Mouse (Mus musculus): ENCODE results near the gene Gata1. TPM values are rescaled to one million over a fixed set of nuclear protein-coding genes. Genes with fewer than 3 reads are reported as not detected.
"Not testable (repeated sequence)": the region's sequence is repeated elsewhere in the genome, so short reads cannot be mapped to it uniquely, and the experiment has no call there.

The Gata1 gene
- total and polyA plus RNA-seq, 2 experiments from 2014 or later, result 0.20 TPM; not detected in 1

DNA sequence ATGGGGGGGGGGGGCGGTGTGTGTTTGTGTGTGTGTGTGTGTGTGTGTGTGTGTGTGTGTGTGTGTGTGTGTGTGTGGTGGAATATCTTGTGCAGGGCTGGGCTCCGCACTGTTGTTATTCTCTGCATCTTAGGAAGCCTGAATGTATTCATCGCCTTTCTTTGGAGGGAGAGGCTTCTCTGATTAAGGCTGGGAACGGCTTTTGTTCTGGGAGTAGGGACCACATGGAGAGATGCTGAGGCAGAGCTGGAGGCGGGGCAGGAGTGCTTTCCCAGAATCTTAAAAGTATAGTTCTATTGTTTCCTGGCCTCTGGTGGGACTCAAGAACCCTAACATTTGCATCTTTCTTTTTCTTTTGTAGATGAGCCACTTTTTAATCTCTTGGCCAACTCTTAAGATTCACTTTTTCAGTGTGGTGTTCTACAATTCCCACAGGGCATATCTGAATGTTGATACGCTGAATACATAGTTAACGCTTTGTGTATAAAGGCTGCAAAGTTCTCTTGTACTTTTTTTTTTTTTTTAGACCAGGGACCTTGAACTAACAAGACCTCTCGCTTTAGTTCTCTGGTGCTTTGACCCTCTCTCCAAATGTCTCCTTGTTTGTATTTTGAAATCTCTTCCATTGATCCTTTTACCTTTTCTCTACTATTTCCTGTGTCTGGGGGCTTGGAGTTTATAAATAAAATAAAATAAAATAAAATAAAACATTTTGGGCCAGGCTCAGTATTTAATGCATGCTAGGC lies 35.9 kb upstream of the Gata1 start:
- ATAC-seq (ENCODE audit: insufficient read depth, low read depth), result no peak
- no peaks in the 10 kb centered on the region for H3K4me1 ChIP-seq (ENCODE audit: control insufficient read depth, insufficient read depth)

DNA sequence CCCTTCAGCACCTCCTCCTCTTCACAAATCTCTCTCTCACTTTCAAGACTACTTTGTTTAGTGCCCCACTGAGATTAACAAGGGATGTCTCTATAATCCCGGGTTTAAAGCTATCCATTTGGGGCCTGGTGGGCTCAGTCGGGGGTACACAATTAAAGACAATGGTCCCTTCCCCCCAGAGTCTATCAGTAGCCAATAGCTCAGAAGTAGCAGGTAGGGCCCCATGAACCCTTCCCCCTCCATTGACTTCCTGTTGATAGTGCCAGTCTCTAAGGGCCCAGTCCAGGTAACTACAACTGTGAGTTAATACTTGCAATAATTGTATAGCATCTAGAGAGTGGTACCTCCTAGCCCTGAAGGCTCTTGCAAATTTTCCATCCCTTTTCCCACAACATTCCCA lies 35.3 kb upstream of the Gata1 start:
- Histone ChIP-seq H3K4me1 (ENCODE audit: control insufficient read depth, insufficient read depth) (no peaks in the 10 kb centered on the region), H3K4me3 (ENCODE audit: low read depth, low read length) (no peak overlapping the region), H3K9ac (replicated peaks; ENCODE audit: low read depth, low read length) (no peak overlapping the region), H3K27me3 (ENCODE audit: control insufficient read depth, insufficient read depth, low read length) (no peaks in the 10 kb centered on the region), H3K4me2 (ENCODE audit: low read depth, low read length) (no peak overlapping the region), H3K27ac (ENCODE audit: low read depth) (no peak overlapping the region), H3K9me3 (replicated peaks; ENCODE audit: control insufficient read depth, low read length) (no peaks in the 10 kb centered on the region), H3K36me3 (replicated peaks; ENCODE audit: control insufficient read depth, insufficient read depth, low read length) (no peaks in the 10 kb centered on the region)
- WGBS, result 27% methylated on average over 2 of the region's 2 CpGs
- no peak for ATAC-seq (ENCODE audit: insufficient read depth, low read depth)
- no peak for DNase-seq (ENCODE audit: low spot score)
- TF ChIP-seq EP300 (IDR thresholded peaks at IDR 0.05; ENCODE audit: low read depth), result no peak
- TF ChIP-seq CTCF (IDR thresholded peaks at IDR 0.05; ENCODE audit: low read depth), result no peak

More for the DNA sequence above, 35.9 kb upstream of the Gata1 start:
- no peak overlapping the region for H3K27ac ChIP-seq (ENCODE audit: low read depth)
- no peak overlapping the region for H3K4me2 ChIP-seq (ENCODE audit: low read depth, low read length)
- no peak for DNase-seq (ENCODE audit: low spot score)
- no peaks in the 10 kb centered on the region for H3K36me3 ChIP-seq (replicated peaks; ENCODE audit: control insufficient read depth, insufficient read depth, low read length)
- H3K9me3 ChIP-seq (replicated peaks; ENCODE audit: control insufficient read depth, low read length), result no peaks in the 10 kb centered on the region
- WGBS, result 50% methylated on average over 7 of the region's 8 CpGs
- TF ChIP-seq CTCF (IDR thresholded peaks at IDR 0.05; ENCODE audit: low read depth), result no peak
- no peak for TF ChIP-seq EP300 (IDR thresholded peaks at IDR 0.05; ENCODE audit: low read depth)
- H3K4me3 ChIP-seq (ENCODE audit: low read depth, low read length), result no peak overlapping the region
- H3K27me3 ChIP-seq (ENCODE audit: control insufficient read depth, insufficient read depth, low read length), result no peaks in the 10 kb centered on the region
- H3K9ac ChIP-seq (replicated peaks; ENCODE audit: low read depth, low read length), result no peak overlapping the region

DNA sequence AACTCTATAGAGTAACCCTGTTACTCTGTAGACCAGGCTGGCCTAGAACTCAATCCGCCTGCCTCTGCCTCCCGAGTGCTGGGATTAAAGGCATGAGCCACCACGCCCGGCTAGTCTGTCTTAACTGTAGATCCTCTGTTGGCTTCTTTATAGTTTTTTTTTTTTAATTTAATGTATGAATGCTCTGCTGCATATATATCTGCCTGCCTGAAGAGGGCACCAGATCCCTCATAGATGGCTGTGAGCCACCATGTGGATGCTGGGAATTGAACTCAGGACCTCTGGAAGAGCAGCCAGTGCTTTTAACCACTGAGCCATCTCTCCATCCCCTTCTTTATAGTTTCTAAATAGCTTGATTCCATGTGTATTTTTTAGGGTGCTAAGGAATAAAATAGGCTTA lies 31.5 kb upstream of the Gata1 start:
- H3K36me3 ChIP-seq (replicated peaks; ENCODE audit: control insufficient read depth, insufficient read depth, low read length); H3K27me3 ChIP-seq (ENCODE audit: control insufficient read depth, insufficient read depth, low read length); H3K27ac ChIP-seq (ENCODE audit: low read depth); H3K4me3 ChIP-seq (ENCODE audit: low read depth, low read length); H3K4me2 ChIP-seq (ENCODE audit: low read depth, low read length); H3K9ac ChIP-seq (replicated peaks; ENCODE audit: low read depth, low read length); H3K9me3 ChIP-seq (replicated peaks; ENCODE audit: control insufficient read depth, low read length); H3K4me1 ChIP-seq (ENCODE audit: control insufficient read depth, insufficient read depth); ATAC-seq (ENCODE audit: insufficient read depth, low read depth); DNase-seq (ENCODE audit: low spot score): not testable (repeated sequence)
- 83% methylated on average over 4 of the region's 4 CpGs for WGBS

DNA sequence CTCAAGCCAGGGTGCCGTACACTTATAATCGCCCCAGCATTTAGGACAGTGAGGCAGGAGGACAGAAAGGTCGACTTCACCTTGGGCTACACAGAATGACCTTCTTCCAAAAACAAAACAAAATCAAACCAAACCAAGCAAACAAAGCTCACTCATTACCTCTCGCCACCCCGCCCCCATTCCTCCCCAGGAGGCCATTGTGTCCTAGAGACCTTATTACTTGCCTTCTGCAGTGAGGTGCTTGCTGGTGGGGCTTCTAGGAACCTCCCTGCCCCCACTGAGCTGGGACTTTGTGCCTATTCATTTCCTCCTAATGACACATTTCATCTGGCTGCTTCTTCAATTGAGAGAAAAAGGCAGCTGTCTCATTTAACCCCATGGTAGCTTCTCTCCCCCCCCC lies 30.7 kb upstream of the Gata1 start:
- H3K9ac ChIP-seq (replicated peaks; ENCODE audit: low read depth, low read length), result no peak overlapping the region
- H3K27me3 ChIP-seq (ENCODE audit: control insufficient read depth, insufficient read depth, low read length), result no peaks in the 10 kb centered on the region
- no peak overlapping the region for H3K4me3 ChIP-seq (ENCODE audit: low read depth, low read length)
- H3K27ac ChIP-seq (ENCODE audit: low read depth), result no peak overlapping the region
- ATAC-seq (ENCODE audit: insufficient read depth, low read depth) (no peak), DNase-seq (ENCODE audit: low spot score) (no peak)
- H3K36me3 ChIP-seq (replicated peaks; ENCODE audit: control insufficient read depth, insufficient read depth, low read length), result no peaks in the 10 kb centered on the region
- no peak overlapping the region for H3K4me2 ChIP-seq (ENCODE audit: low read depth, low read length)
- no peaks in the 10 kb centered on the region for H3K4me1 ChIP-seq (ENCODE audit: control insufficient read depth, insufficient read depth)
- no peaks in the 10 kb centered on the region for H3K9me3 ChIP-seq (replicated peaks; ENCODE audit: control insufficient read depth, low read length)
- 44% methylated on average over 5 of the region's 5 CpGs for WGBS
- TF ChIP-seq EP300 (IDR thresholded peaks at IDR 0.05; ENCODE audit: low read depth), result no peak
- TF ChIP-seq CTCF (IDR thresholded peaks at IDR 0.05; ENCODE audit: low read depth), result no peak

DNA sequence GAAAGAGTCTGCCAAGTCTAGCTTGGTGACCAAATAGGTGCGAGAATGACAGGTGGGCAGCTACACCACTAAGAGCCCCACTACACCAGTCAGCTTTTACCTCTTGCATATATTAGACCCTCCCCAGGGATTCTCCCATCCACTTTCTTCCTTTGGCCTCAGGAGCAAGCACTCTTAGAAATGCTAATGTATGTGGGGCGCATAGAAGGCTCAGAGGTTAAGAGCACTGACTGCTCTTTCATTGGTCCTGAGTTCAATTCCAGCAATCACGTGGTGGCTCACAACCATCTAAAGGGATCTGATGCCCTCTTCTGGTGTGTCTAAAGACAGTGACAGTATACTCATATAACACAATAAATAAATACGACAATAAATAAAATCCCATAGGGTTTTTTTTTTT lies 25.1 kb upstream of the Gata1 start:
- no peak for DNase-seq (ENCODE audit: low spot score)
- no peak for TF ChIP-seq CTCF (IDR thresholded peaks at IDR 0.05; ENCODE audit: low read depth)
- no peak for TF ChIP-seq EP300 (IDR thresholded peaks at IDR 0.05; ENCODE audit: low read depth)
- 59% methylated on average over 4 of the region's 4 CpGs for WGBS

DNA sequence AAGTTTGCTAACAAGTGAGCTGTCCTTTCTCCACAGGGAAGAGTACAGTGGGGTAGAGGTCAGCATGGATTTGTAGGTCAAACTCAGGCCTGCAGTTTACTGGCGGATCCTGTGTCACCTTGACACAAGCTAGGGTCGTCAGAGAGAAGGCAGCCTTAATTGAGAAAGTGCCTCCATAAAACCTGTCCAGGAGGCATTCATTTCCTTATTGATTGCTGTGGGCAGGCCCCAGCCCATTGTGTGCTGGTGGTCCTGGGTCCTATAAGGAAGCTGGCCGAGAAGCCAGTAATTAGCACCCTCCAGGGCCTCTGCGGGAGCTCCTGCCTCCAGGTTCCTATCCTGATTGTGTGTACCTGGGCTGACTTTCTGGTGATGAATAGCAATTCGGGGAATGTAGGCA lies 24.1 kb upstream of the Gata1 start:
- Histone ChIP-seq H3K4me2 (ENCODE audit: low read depth, low read length) (no peak overlapping the region), H3K27ac (ENCODE audit: low read depth) (no peak overlapping the region), H3K27me3 (ENCODE audit: control insufficient read depth, insufficient read depth, low read length) (no peaks in the 10 kb centered on the region), H3K4me3 (ENCODE audit: low read depth, low read length) (no peak overlapping the region), H3K4me1 (ENCODE audit: control insufficient read depth, insufficient read depth) (no peaks in the 10 kb centered on the region), H3K9ac (replicated peaks; ENCODE audit: low read depth, low read length) (no peak overlapping the region), H3K9me3 (replicated peaks; ENCODE audit: control insufficient read depth, low read length) (no peaks in the 10 kb centered on the region), H3K36me3 (replicated peaks; ENCODE audit: control insufficient read depth, insufficient read depth, low read length) (no peaks in the 10 kb centered on the region)
- WGBS, result 36% methylated on average over 5 of the region's 5 CpGs
- TF ChIP-seq EP300 (IDR thresholded peaks at IDR 0.05; ENCODE audit: low read depth), result no peak
- no peak for TF ChIP-seq CTCF (IDR thresholded peaks at IDR 0.05; ENCODE audit: low read depth)
- DNase-seq (ENCODE audit: low spot score) (no peak), ATAC-seq (ENCODE audit: insufficient read depth, low read depth) (no peak)

More for the DNA sequence above, 25.1 kb upstream of the Gata1 start:
- ATAC-seq (ENCODE audit: insufficient read depth, low read depth), result no peak
- Histone ChIP-seq H3K27ac (ENCODE audit: low read depth) (no peak overlapping the region), H3K4me1 (ENCODE audit: control insufficient read depth, insufficient read depth) (no peaks in the 10 kb centered on the region), H3K36me3 (replicated peaks; ENCODE audit: control insufficient read depth, insufficient read depth, low read length) (no peaks in the 10 kb centered on the region), H3K4me2 (ENCODE audit: low read depth, low read length) (no peak overlapping the region), H3K4me3 (ENCODE audit: low read depth, low read length) (no peak overlapping the region), H3K9ac (replicated peaks; ENCODE audit: low read depth, low read length) (no peak overlapping the region), H3K9me3 (replicated peaks; ENCODE audit: control insufficient read depth, low read length) (no peaks in the 10 kb centered on the region), H3K27me3 (ENCODE audit: control insufficient read depth, insufficient read depth, low read length) (no peaks in the 10 kb centered on the region)

Data from heart, postnatal 0 days (tissue).